Mouse (Mus musculus): ENCODE measurements around the gene Rpl3. TPM values are rescaled to one million over a fixed set of nuclear protein-coding genes. Genes with fewer than 3 reads are reported as not detected.

Gene Rpl3
- polyA plus RNA-seq, 1 experiment from 2014 or later = 673 TPM

DNA sequence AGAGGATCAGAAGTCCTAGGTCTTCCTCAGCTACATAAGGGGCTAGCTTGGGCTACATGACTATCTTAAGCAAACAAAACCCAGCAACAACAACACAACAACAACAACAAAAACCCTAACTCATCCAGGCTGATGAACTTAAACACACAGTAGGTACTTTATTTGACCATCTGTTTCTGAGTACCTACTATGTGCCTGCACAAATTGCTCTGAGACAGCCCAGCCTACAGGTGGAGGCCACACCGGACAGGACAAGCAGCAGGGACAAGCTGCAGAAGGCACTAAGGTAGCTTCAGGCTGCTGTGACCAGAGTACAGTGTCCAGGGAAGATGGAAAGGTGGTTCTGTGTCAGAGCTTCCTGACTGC is 18.4 kb downstream of the Rpl3 start:
- Histone ChIP-seq H3K27me3 (0 out of 2 replicates have a peak, but pooled peaks cover 4% of the 10 kb centered on the region), H3K4me2 (replicated peaks) (no peak overlapping the region), H3K36me3 (peaks cover 19% of the 10 kb centered on the region), H3K27ac (replicated peaks) (no peak overlapping the region), H3K4me1 (0 out of 2 replicates have a peak, but pooled peaks cover 2% of the 10 kb centered on the region), H3K9ac (replicated peaks) (no peak overlapping the region), H3K9me3 (no peaks in the 10 kb centered on the region), H3K4me3 (no peak overlapping the region)
- ATAC-seq (ENCODE audit: low FRiP score, low read depth) = no peak
- 100% methylated on average over 1 of the region's 1 CpGs for WGBS

DNA sequence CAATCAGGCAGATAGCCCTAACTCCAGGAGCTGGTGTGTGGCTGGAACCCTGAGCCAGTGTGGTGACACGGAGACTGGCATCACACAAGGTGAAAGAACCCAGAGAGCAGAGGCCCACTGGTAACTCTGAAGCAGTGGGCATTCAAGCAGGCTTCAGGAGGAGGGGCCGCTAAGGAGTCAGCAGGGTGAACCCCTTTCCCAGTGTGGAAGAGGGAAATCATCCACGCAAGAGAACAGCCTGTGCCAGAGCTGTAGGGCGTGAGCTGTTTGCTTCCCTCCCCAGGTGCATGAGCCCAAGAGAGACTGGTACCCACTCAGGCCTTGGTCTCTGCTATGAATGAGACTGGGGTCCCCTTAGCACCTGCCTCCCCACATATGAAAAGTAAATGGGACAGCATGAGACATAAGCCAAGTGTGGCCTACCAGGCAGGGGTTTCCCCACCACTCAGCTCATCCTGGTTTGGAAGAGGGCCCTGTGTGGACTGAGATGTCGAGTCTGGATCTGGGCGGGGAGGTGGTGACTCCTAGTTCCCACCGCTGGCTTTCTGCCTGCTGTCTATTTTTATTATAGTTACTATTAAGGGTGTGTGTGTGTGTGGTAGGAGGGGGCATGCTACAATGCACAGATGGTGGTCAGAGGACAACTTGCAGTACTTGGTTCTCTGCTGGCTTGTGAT is 19.0 kb downstream of the Rpl3 start:
- no peak overlapping the region for H3K9ac ChIP-seq (replicated peaks)
- 79% methylated on average over 7 of the region's 7 CpGs for WGBS

GRCm38 (mm10) chr15:80071951-80072437 is 19.7 kb downstream of the Rpl3 start:
- no peak for ATAC-seq (ENCODE audit: low FRiP score, low read depth)
- Histone ChIP-seq H3K4me3 (no peak overlapping the region), H3K9me3 (no peaks in the 10 kb centered on the region), H3K27ac (replicated peaks) (no peak overlapping the region), H3K9ac (replicated peaks) (no peak overlapping the region), H3K4me1 (0 out of 2 replicates have a peak, but pooled peaks cover 2% of the 10 kb centered on the region), H3K27me3 (0 out of 2 replicates have a peak, but pooled peaks cover 4% of the 10 kb centered on the region), H3K4me2 (replicated peaks) (no peak overlapping the region), H3K36me3 (peaks cover 7% of the 10 kb centered on the region)
- 36% methylated on average over 9 of the region's 9 CpGs for WGBS

More for the DNA sequence above, 19.0 kb downstream of the Rpl3 start:
- 0 out of 2 replicates have a peak, but pooled peaks cover 4% of the 10 kb centered on the region for H3K27me3 ChIP-seq
- ATAC-seq (ENCODE audit: low FRiP score, low read depth) = no peak
- peaks cover 14% of the 10 kb centered on the region for H3K36me3 ChIP-seq
- H3K4me3 ChIP-seq = no peak overlapping the region
- H3K4me2 ChIP-seq (replicated peaks) = no peak overlapping the region
- 0 out of 2 replicates have a peak, but pooled peaks cover 2% of the 10 kb centered on the region for H3K4me1 ChIP-seq
- H3K27ac ChIP-seq (replicated peaks) = no peak overlapping the region
- no peaks in the 10 kb centered on the region for H3K9me3 ChIP-seq

DNA sequence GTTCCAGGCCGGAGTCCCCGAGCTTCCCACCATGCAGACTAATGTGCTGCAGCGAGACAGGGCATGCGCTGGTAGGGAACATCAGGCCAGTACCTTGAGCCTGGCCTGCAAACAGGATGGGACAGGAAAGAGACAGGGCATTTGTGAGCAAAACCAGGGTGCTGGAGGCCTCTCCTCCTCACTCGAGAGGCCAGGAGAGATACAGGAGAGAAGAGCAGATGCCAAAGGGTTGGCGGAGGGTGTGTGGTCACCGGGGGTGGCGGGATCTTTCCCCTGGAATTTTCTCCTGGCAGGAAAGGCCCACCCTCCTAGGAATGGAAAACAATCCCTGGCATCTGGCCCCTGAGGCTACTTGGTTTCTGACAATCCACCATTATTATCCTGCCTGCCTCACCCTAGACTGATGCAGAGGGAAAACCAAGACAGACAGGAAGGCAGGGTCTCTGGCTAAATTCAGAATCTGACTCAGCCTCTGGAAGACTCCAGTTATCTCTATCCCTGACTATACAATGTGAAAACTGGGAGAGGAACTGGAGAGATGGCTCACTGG is 21.5 kb downstream of the Rpl3 start:
- WGBS = 58% methylated on average over 8 of the region's 8 CpGs
- Histone ChIP-seq H3K9me3 (no peaks in the 10 kb centered on the region), H3K4me2 (replicated peaks) (no peak overlapping the region), H3K27me3 (0 out of 2 replicates have a peak, but pooled peaks cover 4% of the 10 kb centered on the region), H3K36me3 (no peaks in the 10 kb centered on the region), H3K4me1 (no peaks in the 10 kb centered on the region), H3K27ac (replicated peaks) (no peak overlapping the region), H3K4me3 (no peak overlapping the region), H3K9ac (replicated peaks) (no peak overlapping the region)
- ATAC-seq (ENCODE audit: low FRiP score, low read depth) = no peak

GRCm38 (mm10) chr15:80069171-80069570 is 22.5 kb downstream of the Rpl3 start:
- Histone ChIP-seq H3K27me3 (0 out of 2 replicates have a peak, but pooled peaks cover 5% of the 10 kb centered on the region), H3K9ac (replicated peaks) (no peak overlapping the region), H3K9me3 (no peaks in the 10 kb centered on the region), H3K4me2 (replicated peaks) (no peak overlapping the region), H3K4me3 (no peak overlapping the region), H3K4me1 (no peaks in the 10 kb centered on the region), H3K36me3 (no peaks in the 10 kb centered on the region), H3K27ac (replicated peaks) (no peak overlapping the region)
- 62% methylated on average over 4 of the region's 4 CpGs for WGBS
- no peak for ATAC-seq (ENCODE audit: low FRiP score, low read depth)

GRCm38 (mm10) chr15:80066538-80066937 is 25.1 kb downstream of the Rpl3 start:
- peaks cover 10% of the 10 kb centered on the region for H3K27me3 ChIP-seq
- H3K4me1 ChIP-seq = no peaks in the 10 kb centered on the region
- no peak overlapping the region for H3K4me2 ChIP-seq (replicated peaks)
- no peak overlapping the region for H3K27ac ChIP-seq (replicated peaks)
- no peaks in the 10 kb centered on the region for H3K9me3 ChIP-seq
- ATAC-seq (ENCODE audit: low FRiP score, low read depth) = no peak
- no peaks in the 10 kb centered on the region for H3K36me3 ChIP-seq
- H3K4me3 ChIP-seq = no peak overlapping the region
- no peak overlapping the region for H3K9ac ChIP-seq (replicated peaks)
- 49% methylated on average over 3 of the region's 3 CpGs for WGBS

DNA sequence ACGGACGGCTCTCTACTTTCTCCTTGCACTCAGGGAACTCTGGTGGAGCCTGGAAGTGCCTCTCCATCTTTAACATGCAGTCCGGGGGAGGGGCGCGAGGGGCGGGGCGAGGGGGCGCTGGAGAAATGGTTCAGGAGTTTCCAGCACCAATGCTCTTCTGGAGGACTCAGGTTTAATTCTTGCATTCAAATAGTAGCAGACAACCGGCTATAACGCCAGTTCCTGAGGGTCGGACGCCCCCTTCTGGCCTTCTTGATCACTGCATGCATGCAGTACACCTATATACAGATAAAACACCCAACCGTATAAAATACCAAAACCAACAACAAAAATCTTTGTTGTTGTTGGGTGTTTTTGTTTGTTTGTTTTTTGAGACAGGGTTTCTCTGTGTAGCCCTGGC is 26.3 kb downstream of the Rpl3 start:
- 14% methylated on average over 13 of the region's 13 CpGs for WGBS
- H3K9me3 ChIP-seq = no peaks in the 10 kb centered on the region
- H3K27ac ChIP-seq (replicated peaks) = no peak overlapping the region
- H3K4me2 ChIP-seq (replicated peaks) = no peak overlapping the region
- peaks cover 10% of the 10 kb centered on the region for H3K27me3 ChIP-seq
- ATAC-seq (ENCODE audit: low FRiP score, low read depth) = no peak
- no peak overlapping the region for H3K9ac ChIP-seq (replicated peaks)
- no peaks in the 10 kb centered on the region for H3K36me3 ChIP-seq
- H3K4me1 ChIP-seq = no peaks in the 10 kb centered on the region
- no peak overlapping the region for H3K4me3 ChIP-seq

- H3K4me1 ChIP-seq = no peaks in the 10 kb centered on the region
- no peak overlapping the region for H3K9ac ChIP-seq (replicated peaks)
- H3K9me3 ChIP-seq = no peaks in the 10 kb centered on the region
- ATAC-seq (ENCODE audit: low FRiP score, low read depth) = no peak
- H3K27ac ChIP-seq (replicated peaks) = no peak overlapping the region
- peaks cover 6% of the 10 kb centered on the region for H3K27me3 ChIP-seq
- no peak overlapping the region for H3K4me2 ChIP-seq (replicated peaks)
- WGBS = 72% methylated on average over 5 of the region's 5 CpGs
- H3K36me3 ChIP-seq = no peaks in the 10 kb centered on the region
- no peak overlapping the region for H3K4me3 ChIP-seq
Measured at GRCm38 (mm10) chr15:80064965-80065364, 26.7 kb downstream of the Rpl3 start.

DNA sequence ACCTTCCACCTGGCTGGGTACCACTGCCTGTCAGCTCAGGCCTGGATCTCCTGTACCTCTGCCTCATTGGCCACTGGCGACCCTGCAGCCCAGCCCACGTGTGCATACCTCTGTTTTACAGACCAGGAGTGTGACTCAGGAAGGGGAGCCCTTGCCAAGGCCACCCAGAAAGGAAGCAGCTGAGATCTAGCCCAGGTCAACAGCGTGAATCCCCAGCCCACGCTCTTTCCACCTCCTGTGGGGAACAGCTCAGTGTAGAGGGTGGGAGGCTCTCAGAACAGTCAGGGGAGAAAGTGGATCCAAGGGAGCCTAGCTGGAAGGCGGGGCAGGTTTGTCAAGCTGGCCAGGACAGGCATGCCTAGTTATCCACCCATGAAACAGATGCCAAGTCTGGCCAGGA is 28.8 kb downstream of the Rpl3 start:
- Histone ChIP-seq H3K27me3 (peaks cover 6% of the 10 kb centered on the region), H3K9ac (replicated peaks) (no peak overlapping the region), H3K4me1 (no peaks in the 10 kb centered on the region), H3K4me3 (no peak overlapping the region), H3K9me3 (no peaks in the 10 kb centered on the region), H3K36me3 (no peaks in the 10 kb centered on the region), H3K4me2 (replicated peaks) (no peak overlapping the region), H3K27ac (replicated peaks) (no peak overlapping the region)
- 47% methylated on average over 5 of the region's 5 CpGs for WGBS
- ATAC-seq (ENCODE audit: low FRiP score, low read depth) = no peak

- 75% methylated on average over 7 of the region's 9 CpGs for WGBS
- no peak overlapping the region for H3K4me2 ChIP-seq (replicated peaks)
Measured at GRCm38 (mm10) chr15:80062339-80062738, 29.3 kb downstream of the Rpl3 start.

GRCm38 (mm10) chr15:80061071-80061550 is 30.6 kb downstream of the Rpl3 start:
- H3K4me3 ChIP-seq = no peak overlapping the region
- H3K9me3 ChIP-seq = no peaks in the 10 kb centered on the region
- H3K36me3 ChIP-seq = no peaks in the 10 kb centered on the region
- H3K4me1 ChIP-seq = peaks cover 3% of the 10 kb centered on the region; the same call in 1 of the 2 replicates
- peaks cover 6% of the 10 kb centered on the region for H3K27me3 ChIP-seq
- no peak overlapping the region for H3K27ac ChIP-seq (replicated peaks)
- no peak overlapping the region for H3K4me2 ChIP-seq (replicated peaks)
- no peak overlapping the region for H3K9ac ChIP-seq (replicated peaks)
- WGBS = 93% methylated on average over 4 of the region's 4 CpGs
- no peak for ATAC-seq (ENCODE audit: low FRiP score, low read depth)

More at GRCm38 (mm10) chr15:80062339-80062738, 29.3 kb downstream of the Rpl3 start:
- no peak overlapping the region for H3K4me3 ChIP-seq
- ATAC-seq (ENCODE audit: low FRiP score, low read depth) = no peak
- H3K36me3 ChIP-seq = no peaks in the 10 kb centered on the region
- H3K9me3 ChIP-seq = no peaks in the 10 kb centered on the region
- no peaks in the 10 kb centered on the region for H3K4me1 ChIP-seq
- no peak overlapping the region for H3K27ac ChIP-seq (replicated peaks)
- H3K27me3 ChIP-seq = peaks cover 6% of the 10 kb centered on the region
- H3K9ac ChIP-seq (replicated peaks) = no peak overlapping the region

- no peak for ATAC-seq (ENCODE audit: low FRiP score, low read depth)
- H3K27me3 ChIP-seq = peaks cover 6% of the 10 kb centered on the region
- H3K4me2 ChIP-seq (replicated peaks) = no peak overlapping the region
- H3K4me1 ChIP-seq = peaks cover 3% of the 10 kb centered on the region; the same call in 1 of the 2 replicates
- WGBS = 95% methylated on average over 8 of the region's 8 CpGs
- H3K9me3 ChIP-seq = no peaks in the 10 kb centered on the region
- H3K27ac ChIP-seq (replicated peaks) = no peak overlapping the region
- H3K36me3 ChIP-seq = no peaks in the 10 kb centered on the region
- no peak overlapping the region for H3K9ac ChIP-seq (replicated peaks)
- no peak overlapping the region for H3K4me3 ChIP-seq
Measured at GRCm38 (mm10) chr15:80060356-80061070, 31.2 kb downstream of the Rpl3 start.

Measured in midbrain, embryonic 12.5 days (tissue).